Mouse (Mus musculus) brain, embryonic 14.5 days (tissue): ENCODE results near the gene Ltv1. TPM values are rescaled to one million over a fixed set of nuclear protein-coding genes. Genes with fewer than 3 reads are reported as not detected.
"Not testable (repeated sequence)": the region's sequence is repeated elsewhere in the genome, so short reads cannot be mapped to it uniquely, and the experiment has no call there.

ENCODE experiments used
- DNase-seq: peaks from one replicate; pipeline ENCODE4 v3.0.0-alpha.2; 2011; ENCODE audit warnings: low read depth
- CTCF ChIP-seq: fragments of 200-500 bp; IDR thresholded peaks from 2 replicates; pipeline ENCODE4 v1.5.1; 2012; ENCODE audit warnings: inconsistent platforms, mild to moderate bottlenecking, moderate library complexity, borderline replicate concordance; ENCODE audit not compliant: insufficient read depth, insufficient read length; ENCODE audit errors: extremely low read depth
- POLR2A ChIP-seq: fragments of 200-500 bp; IDR thresholded peaks from 2 replicates; pipeline ENCODE4 v1.6.1; 2012; ENCODE audit warnings: mild to moderate bottlenecking, inconsistent platforms, borderline replicate concordance; ENCODE audit not compliant: poor library complexity, insufficient read depth, insufficient read length, severe bottlenecking; ENCODE audit errors: extremely low read depth
- polyA plus RNA-seq: library from polyadenylated mRNA; depleted of rRNA; stranded (reverse); fragments of >200 nt; gene quantifications from 2 replicates; pipeline ENCODE4 v1.2.3, GENCODE M21; 2012

Ltv1 gene
- polyA plus RNA-seq, 1 experiment: 23.1 TPM

DNA sequence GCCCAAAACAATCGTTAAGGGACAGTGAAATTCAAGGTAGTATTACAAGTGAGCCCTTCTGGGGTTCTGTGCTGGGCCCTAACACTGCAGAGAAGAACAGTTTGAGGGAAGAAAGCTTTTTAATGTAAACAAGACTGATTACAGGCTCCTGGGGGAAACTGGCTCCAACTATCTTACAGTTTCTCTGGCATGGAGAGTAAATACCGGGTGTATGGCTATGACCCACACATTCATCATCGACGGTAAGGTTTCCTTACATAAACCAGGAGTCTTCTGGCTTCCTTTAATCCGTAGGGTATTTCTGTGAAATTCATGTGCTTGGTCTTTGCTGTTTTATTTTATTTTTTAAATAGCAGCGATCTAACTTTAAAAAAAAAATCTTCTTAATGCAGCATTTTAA is 19.9 kb upstream of the Ltv1 start:
- DNase-seq: no peak
- TF ChIP-seq POLR2A: no peak
- no peak for TF ChIP-seq CTCF

DNA sequence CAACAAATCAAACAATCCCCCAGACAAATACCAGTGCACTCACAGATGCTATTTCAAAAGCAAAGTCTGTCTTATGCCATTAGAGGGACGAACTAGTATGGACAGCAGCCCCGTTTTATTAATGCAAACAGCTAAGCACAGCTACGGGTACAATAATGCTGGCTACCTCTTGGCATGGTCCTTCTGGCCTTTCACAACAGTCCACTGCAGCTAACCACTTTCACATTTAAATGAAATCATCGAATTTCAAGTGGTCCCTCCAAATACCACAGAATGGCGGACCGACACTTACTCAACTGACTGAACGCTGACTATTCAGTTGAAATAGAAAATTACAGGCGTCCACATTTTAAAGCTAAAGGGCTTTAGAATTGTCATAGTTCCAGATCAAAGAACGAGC is 19.4 kb upstream of the Ltv1 start:
- no peak for TF ChIP-seq POLR2A
- no peak for TF ChIP-seq CTCF
- DNase-seq: peak; percentile 23

- no peak for DNase-seq
- no peak for TF ChIP-seq POLR2A
- no peak for TF ChIP-seq CTCF
Measured at GRCm38 (mm10) chr10:13209930-13210637, 17.1 kb upstream of the Ltv1 start.

GRCm38 (mm10) chr10:13209506-13209905 is 16.5 kb upstream of the Ltv1 start:
- DNase-seq: no peak
- no peak for TF ChIP-seq CTCF
- no peak for TF ChIP-seq POLR2A

- DNase-seq: no peak
- no peak for TF ChIP-seq POLR2A
- TF ChIP-seq CTCF: no peak
Measured at GRCm38 (mm10) chr10:13209061-13209460, 16.1 kb upstream of the Ltv1 start.

GRCm38 (mm10) chr10:13201741-13202293 is 8.8 kb upstream of the Ltv1 start:
- DNase-seq: no peak
- no peak for TF ChIP-seq POLR2A
- TF ChIP-seq CTCF: no peak

GRCm38 (mm10) chr10:13200862-13201261 is 7.9 kb upstream of the Ltv1 start:
- TF ChIP-seq POLR2A (no peak), CTCF (no peak)
- no peak for DNase-seq

DNA sequence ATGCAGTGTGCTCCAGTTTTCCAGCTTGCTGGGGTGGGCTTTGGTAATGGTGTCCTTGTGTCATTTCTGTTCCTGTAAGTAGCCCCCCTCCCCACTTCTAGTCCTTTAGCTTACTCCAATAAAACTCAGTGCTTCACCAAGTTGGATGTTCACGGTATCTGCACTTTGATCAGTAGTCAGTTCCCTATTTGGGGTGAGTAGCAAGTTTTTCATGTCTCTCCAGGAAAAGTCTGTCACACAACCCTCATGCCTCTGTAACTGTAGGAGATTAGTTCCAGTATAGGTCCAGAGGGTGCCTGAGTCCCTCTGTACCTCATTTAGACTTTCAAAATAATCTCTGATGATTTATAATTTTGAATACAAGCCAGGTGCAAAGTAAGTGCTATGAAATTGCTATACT is 6.3 kb upstream of the Ltv1 start:
- TF ChIP-seq POLR2A: no peak
- no peak for DNase-seq

GRCm38 (mm10) chr10:13196872-13197507 is 4.0 kb upstream of the Ltv1 start:
- TF ChIP-seq CTCF (no peak), POLR2A (no peak)

DNA sequence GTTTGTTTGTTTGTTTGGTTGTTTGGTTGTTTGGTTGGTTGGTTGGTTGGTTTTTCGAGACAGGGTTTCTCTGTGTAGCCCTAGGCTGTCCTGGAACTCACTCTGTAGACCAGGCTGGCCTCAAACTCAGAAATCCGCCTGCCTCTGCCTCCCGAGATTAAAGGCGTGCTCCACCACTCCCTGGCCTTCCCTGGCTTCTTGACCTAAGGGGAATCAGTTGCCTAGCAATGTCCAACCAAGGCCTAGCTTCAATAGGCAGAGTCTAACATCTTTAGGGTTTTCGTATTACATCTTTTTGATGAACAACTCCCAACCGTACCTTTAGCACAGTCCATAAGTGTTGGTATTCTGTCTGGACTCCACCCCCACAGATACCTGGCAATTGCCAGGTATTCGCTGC is 528 bp upstream of the Ltv1 start:
- not testable (repeated sequence) for DNase-seq

More at GRCm38 (mm10) chr10:13196872-13197507, 4.0 kb upstream of the Ltv1 start:
- no peak for DNase-seq

DNA sequence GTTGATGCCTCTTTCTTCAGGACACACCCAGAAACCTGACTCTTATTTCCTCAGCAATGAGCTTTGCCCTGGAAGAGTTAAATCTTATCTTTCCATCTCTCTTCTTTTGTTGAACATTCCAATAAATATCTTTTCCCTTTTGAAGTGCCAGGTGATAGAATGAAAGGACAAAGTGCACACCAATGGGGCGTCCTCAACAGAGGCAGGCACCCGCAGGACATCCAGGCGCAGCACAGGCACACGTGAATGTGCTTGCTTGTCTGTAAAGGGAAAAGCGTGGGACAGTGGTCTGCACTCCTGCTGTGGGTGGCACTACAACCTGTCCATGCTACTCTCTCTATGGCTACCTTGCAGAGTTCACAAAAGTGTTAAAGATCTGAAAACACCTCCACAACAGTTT is 3.1 kb downstream of the Ltv1 start:
- no peak for DNase-seq
- TF ChIP-seq CTCF: no peak
- no peak for TF ChIP-seq POLR2A

DNA sequence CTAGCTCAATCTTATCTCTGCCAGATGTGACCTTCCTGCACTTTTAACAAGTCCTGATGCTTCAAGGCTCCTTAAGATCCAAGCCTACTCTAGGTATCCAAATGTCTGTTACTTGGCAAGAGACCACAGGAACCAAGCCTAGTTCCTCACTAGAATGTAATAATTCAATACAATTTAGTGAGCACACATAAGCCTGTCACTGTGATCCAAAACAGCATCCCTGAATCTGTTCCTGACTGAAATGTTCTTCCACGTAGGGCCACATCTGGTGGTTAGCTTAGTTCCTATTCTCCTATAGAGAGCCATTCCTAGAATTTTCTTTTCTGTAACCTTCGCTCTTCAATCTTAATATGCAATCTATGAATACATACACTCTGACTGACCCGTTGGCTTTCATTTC is 6.2 kb downstream of the Ltv1 start:
- DNase-seq: no peak
- TF ChIP-seq CTCF (no peak), POLR2A (no peak)
